Mouse (Mus musculus): ENCODE results near the gene Ddah1. TPM values are rescaled to one million over a fixed set of nuclear protein-coding genes. Genes with fewer than 3 reads are reported as not detected.

The Ddah1 gene
- polyA plus RNA-seq, 1 experiment from 2014 or later = 53.5 TPM

DNA sequence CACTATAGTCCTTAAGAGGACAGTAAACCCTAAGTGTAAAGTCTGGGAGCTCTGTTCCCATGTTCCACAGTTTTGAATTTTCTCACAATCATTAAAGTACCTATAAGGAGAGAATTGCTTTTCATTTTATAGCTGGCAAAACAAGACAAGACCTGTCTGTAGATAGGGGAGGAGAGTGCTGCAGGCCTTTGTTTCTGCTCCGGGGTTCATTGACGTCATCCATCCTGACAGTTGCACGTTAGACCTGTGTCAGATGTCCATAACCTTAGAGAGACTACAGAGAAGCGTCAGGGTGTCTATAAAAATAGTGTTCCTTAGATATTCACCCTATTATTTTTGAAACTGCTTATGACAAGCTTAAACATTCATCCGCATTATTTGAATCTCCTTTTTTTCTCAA is 167.0 kb downstream of the Ddah1 start:
- Histone ChIP-seq H3K27ac (0 out of 2 replicates have a peak overlapping the region, but pooled peaks have one; percentile 13), H3K9ac (peak overlapping the region; percentile 89), H3K27me3 (replicated peaks) (no peaks in the 10 kb centered on the region), H3K4me3 (replicated peaks) (peak overlapping the region; percentile 93), H3K9me3 (no peaks in the 10 kb centered on the region), H3K36me3 (0 out of 2 replicates have a peak, but pooled peaks cover 5% of the 10 kb centered on the region), H3K4me2 (replicated peaks) (peak overlapping the region; percentile 64), H3K4me1 (replicated peaks) (peaks cover 13% of the 10 kb centered on the region)
- WGBS = 57% methylated on average over 5 of the region's 5 CpGs
- ATAC-seq = no peak

DNA sequence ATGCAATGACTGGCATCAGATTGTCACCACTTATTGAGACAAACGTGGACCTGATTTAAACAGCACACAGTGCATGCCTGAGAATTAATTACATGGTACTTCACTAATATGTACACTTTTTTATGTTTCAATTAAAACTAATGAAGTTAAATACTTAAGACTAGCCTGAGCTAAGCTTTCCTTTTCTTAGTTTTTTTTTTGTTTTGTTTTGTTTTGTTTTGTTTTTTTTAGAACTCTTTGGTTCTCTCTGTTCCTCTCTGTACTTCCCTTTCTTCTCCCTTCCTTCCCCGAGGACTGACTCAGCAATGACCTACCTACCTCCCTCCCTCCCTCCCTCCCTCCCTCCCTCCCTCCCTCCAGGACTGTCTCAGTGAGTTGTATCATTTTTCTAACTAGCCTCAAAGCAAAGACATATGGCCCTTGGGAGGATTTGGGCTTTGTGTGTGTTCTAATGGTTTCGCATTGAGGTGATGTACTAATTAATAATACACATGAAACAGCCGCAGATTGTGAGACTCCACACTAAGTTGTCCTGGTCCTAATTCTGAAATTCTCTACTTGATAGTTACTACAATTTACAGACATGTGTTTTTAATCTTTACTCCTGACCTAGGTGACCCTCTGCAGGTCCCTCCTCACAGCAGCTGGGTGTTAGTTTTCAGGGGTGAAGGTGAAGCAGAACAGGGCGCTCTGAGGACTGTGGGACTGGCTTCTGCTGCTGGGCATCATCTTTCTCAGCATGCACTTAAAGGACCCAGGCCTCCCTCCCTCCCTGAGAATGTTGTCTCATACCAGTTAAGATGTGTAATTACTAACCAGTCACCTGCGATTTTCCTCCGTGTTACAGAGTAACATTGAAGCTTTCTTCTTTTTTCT is 171.3 kb downstream of the Ddah1 start:
- no peaks in the 10 kb centered on the region for H3K27me3 ChIP-seq (replicated peaks)
- ATAC-seq = no peak
- 69% methylated on average over 7 of the region's 7 CpGs for WGBS
- peaks cover 5% of the 10 kb centered on the region for H3K4me1 ChIP-seq (replicated peaks)
- no peak overlapping the region for H3K9ac ChIP-seq
- no peak overlapping the region for H3K4me3 ChIP-seq (replicated peaks)
- H3K27ac ChIP-seq = no peak overlapping the region
- peaks cover 15% of the 10 kb centered on the region; the same call in 1 of the 2 replicates for H3K36me3 ChIP-seq
- H3K4me2 ChIP-seq (replicated peaks) = no peak overlapping the region
- no peaks in the 10 kb centered on the region for H3K9me3 ChIP-seq

DNA sequence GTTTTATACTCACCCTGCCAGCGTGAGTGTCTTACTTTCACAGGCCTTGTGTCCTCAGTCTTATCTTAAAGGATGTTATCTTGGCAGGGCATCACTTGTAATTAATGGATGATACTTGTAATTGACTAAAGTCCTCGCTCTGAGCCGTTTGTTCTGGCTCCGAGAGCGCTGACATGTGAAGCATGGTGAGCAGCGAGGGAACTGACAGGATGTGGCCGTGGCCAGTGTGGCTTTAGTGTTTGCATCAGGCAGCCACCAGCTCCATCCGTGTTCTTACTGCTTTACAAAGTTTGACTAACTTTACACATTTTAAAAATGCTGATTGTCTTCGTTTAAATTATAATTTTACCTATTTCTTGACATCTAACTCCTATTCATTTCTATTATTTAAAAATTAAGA is 175.4 kb downstream of the Ddah1 start:
- no peak for ATAC-seq
- H3K4me2 ChIP-seq (replicated peaks) = no peak overlapping the region
- 62% methylated on average over 9 of the region's 9 CpGs for whole genome bisulfite sequencing
- H3K27me3 ChIP-seq (replicated peaks) = no peaks in the 10 kb centered on the region
- H3K9me3 ChIP-seq = no peaks in the 10 kb centered on the region
- H3K27ac ChIP-seq = no peak overlapping the region
- H3K4me1 ChIP-seq (replicated peaks) = peaks cover 10% of the 10 kb centered on the region
- H3K36me3 ChIP-seq = peaks cover 9% of the 10 kb centered on the region; the same call in 1 of the 2 replicates
- no peak overlapping the region for H3K4me3 ChIP-seq (replicated peaks)
- no peak overlapping the region for H3K9ac ChIP-seq

DNA sequence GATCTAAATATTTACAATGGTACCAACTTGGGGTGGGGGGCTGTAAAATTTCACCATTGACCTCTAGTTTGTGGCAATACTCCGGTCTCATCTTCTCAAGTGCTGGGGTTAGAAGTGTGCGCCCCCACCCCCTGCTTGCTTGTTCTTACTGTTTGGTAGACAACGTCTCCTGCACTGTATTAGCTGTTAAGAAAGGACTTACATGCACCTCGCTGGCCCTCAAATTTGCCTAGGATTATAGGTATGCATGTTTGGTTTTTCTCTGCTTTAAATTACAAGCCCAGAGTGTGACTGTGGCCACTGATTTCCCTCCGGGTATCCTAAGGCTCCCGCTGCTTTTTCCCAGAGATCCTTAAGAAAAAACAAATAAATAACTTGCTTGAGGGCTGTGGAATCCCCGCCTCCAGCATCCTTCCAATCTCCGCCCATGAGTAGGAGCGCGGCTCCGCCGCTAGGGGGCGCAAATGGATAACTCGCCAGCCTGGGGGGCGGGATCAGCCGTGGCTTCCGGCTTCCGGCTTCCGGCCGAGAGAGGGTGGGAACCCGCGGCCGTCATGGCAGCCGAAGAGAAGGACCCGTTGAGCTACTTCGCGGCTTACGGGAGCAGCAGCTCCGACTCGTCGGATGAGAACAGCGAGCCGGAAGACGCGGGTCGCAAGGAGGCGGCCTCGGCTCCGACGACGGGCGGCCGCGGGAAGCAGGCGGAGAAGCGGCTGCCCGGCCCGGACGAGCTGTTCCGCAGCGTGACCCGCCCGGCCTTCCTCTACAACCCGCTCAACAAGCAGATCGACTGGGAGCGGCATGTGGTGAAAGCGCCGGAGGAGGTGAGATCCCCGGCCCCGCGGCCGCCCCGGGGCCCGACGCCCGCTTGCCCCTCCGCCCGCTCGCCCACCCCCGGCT is 179.3 kb downstream of the Ddah1 start, which contains the start of gene 2410004B18Rik:
Gene 2410004B18Rik (plus strand): TSS at position 510 of the 900 bp plus-strand sequence.
- Histone ChIP-seq H3K27ac (peak within 1 kb of the TSS; percentile 79; the same call in 1 of the 2 replicates), H3K4me1 (replicated peaks) (peaks cover 26% of the 10 kb centered on the region), H3K9me3 (no peaks in the 10 kb centered on the region), H3K9ac (peak within 1 kb of the TSS; percentile 98), H3K4me3 (replicated peaks) (peak within 1 kb of the TSS; percentile 97), H3K4me2 (replicated peaks) (peak within 1 kb of the TSS; percentile 73), H3K36me3 (peaks cover 8% of the 10 kb centered on the region; the same call in 1 of the 2 replicates), H3K27me3 (replicated peaks) (no peaks in the 10 kb centered on the region)
- WGBS = 1% methylated on average over 54 of the region's 70 CpGs
- peak; percentile 96 for ATAC-seq

DNA sequence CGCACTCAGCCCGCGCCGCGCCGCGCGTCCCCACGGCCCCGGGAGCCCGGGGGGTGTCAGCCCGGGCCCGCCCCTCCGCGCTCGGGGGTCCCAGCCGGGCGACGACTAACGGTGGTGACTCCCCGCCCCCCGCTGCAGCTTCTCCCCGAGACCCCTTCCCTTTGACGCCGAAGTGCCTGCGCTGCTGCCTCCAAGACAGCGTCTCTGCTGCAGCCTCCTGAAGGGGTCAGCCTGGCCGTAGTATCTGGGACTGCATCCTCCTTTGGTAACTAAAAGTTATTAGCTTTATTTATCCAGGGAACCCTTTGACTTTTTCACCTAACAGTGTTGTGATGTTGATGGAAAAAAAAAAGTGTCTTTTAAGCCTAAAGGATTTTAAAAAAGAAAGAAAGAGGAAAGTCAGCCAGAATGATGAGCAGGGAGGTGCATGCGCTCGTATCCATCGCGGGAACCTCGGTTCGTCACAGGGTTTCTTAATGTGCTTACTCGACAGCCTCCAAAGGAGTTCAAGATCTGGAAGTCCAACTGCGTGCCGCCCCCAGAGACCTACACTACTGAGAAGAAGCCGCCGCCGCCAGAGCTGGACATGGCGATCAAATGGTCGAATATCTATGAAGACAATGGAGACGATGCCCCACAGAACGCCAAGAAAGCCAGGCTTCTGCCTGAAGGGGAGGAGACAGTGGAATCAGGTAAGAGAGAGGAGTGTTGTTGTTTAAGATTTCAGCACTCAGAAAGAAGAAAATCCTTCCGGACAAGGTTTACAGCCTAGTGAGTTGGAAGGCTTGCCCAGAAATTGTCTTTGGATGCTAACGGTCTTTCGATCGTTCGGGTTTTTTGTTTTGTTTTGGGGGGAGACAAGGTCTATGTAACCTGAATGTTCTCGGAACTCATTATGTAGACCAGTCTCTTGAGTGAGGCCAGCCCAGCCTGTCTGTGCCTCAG is 180.2 kb downstream of the Ddah1 start:
- Histone ChIP-seq H3K27ac (0 out of 2 replicates have a peak overlapping the region, but pooled peaks have one; percentile 79), H3K4me3 (replicated peaks) (peak overlapping the region; percentile 97), H3K4me2 (replicated peaks) (peak overlapping the region; percentile 73), H3K9ac (peak overlapping the region; percentile 98), H3K36me3 (0 out of 2 replicates have a peak, but pooled peaks cover 2% of the 10 kb centered on the region), H3K27me3 (replicated peaks) (no peaks in the 10 kb centered on the region), H3K4me1 (replicated peaks) (peaks cover 26% of the 10 kb centered on the region), H3K9me3 (no peaks in the 10 kb centered on the region)
- 20% methylated on average over 40 of the region's 50 CpGs for WGBS
- ATAC-seq = peak; percentile 29

DNA sequence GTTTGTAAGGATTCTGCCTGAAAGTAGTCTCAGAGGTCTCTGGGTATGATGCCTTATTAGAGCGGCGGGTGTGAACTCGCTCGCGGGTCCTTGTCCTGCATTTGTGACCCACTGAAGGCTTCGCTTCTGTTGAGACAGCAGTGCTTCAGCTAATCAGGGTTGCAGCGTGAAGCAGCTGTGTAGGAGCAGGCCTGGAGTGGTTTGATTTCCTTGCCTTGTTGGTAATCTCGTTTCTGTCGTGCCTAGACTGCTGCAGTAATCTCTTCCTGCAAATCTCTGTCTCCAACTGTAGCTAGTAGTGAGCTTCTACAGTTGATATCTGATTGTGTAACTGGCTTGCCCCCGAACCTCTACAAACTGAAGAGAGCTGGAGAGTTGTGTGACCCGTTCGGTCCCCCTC is 180.9 kb downstream of the Ddah1 start:
- Histone ChIP-seq H3K27me3 (replicated peaks) (no peaks in the 10 kb centered on the region), H3K9ac (peak overlapping the region; percentile 98; the same call in 1 of the 2 replicates), H3K4me3 (replicated peaks) (peak overlapping the region; percentile 97), H3K9me3 (no peaks in the 10 kb centered on the region), H3K27ac (no peak overlapping the region), H3K4me1 (replicated peaks) (peaks cover 26% of the 10 kb centered on the region), H3K4me2 (replicated peaks) (peak overlapping the region; percentile 73), H3K36me3 (no peaks in the 10 kb centered on the region)
- 81% methylated on average over 12 of the region's 12 CpGs for WGBS
- no peak for ATAC-seq

DNA sequence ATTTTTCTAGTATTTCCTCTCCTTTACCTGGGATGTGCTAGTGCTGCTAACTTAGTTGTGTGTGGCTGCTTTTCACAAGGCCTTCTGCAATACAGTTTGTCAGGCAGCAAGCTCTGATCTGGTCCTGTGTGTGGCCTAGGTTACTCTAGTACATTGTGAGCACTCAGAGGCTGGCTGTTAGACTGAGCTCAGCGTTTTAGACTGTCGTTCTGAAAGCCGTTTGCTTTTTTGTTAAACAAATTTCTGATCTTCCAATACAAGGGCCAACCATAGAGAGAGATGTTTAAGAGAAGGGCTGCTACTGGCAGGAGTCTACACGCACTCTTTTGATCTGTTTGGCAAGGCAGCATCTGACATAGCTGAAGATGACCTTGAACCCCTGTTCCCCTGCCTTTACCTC is 181.5 kb downstream of the Ddah1 start:
- Histone ChIP-seq H3K4me2 (replicated peaks) (peak overlapping the region; percentile 73), H3K9me3 (no peaks in the 10 kb centered on the region), H3K27ac (no peak overlapping the region), H3K27me3 (replicated peaks) (no peaks in the 10 kb centered on the region), H3K4me3 (replicated peaks) (no peak overlapping the region), H3K9ac (0 out of 2 replicates have a peak overlapping the region, but pooled peaks have one; percentile 98), H3K36me3 (peaks cover 4% of the 10 kb centered on the region; the same call in 1 of the 2 replicates), H3K4me1 (replicated peaks) (peaks cover 26% of the 10 kb centered on the region)
- ATAC-seq = no peak
- 74% methylated on average over 4 of the region's 4 CpGs for WGBS

DNA sequence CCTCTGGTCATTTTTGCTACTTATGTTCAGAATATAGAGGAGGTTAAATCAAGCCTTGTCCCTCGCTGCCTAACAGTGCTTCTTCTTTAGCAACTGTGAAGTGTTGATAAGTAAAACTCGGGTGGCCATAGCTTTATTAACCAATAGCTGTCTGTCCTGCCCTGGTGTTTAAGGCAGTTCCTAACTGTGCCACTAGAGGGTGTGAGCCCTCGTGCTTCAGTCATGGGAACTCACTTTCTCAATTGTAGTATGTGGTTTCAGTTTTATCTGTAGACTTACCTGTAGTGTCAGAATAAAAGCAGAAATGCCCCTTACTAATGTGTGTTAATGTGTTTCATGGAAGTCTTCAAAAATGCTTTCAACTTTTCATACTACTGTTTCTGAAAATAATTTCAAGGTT is 183.5 kb downstream of the Ddah1 start:
- Histone ChIP-seq H3K4me3 (replicated peaks) (no peak overlapping the region), H3K9ac (no peak overlapping the region), H3K4me2 (replicated peaks) (no peak overlapping the region), H3K4me1 (replicated peaks) (peaks cover 22% of the 10 kb centered on the region), H3K36me3 (peaks cover 5% of the 10 kb centered on the region; the same call in 1 of the 2 replicates), H3K9me3 (no peaks in the 10 kb centered on the region), H3K27me3 (replicated peaks) (no peaks in the 10 kb centered on the region), H3K27ac (no peak overlapping the region)
- WGBS = 10% methylated on average over 3 of the region's 3 CpGs
- no peak for ATAC-seq

Other genes with a start within 250 kb of the Ddah1 start
- gene Znhit6, start 182.5 kb upstream of the Ddah1 start, polyA plus RNA-seq (2015; fragmentation: Nextera tagmentation; extraction: Ambion mirVana) = 32.1 and 33.7 TPM in 2 replicates
- 48.0 and 50.4 TPM in 2 replicates for gene Ccn1, start 108.7 kb upstream of the Ddah1 start, polyA plus RNA-seq (2015; fragmentation: Nextera tagmentation; extraction: Ambion mirVana)
- 48.6 and 51.1 TPM in 2 replicates for gene Bcl10, start 164.1 kb downstream of the Ddah1 start, polyA plus RNA-seq (2015; fragmentation: Nextera tagmentation; extraction: Ambion mirVana)
- 48.9 and 55.7 TPM in 2 replicates for gene 2410004B18Rik, start 179.3 kb downstream of the Ddah1 start, polyA plus RNA-seq (2015; fragmentation: Nextera tagmentation; extraction: Ambion mirVana)
- gene Syde2, start 229.2 kb downstream of the Ddah1 start, polyA plus RNA-seq (2015; fragmentation: Nextera tagmentation; extraction: Ambion mirVana) = 1.9 and 2.4 TPM in 2 replicates

Measured in intestine, embryonic 15.5 days (tissue).